In genomic region chr14:28984276-28984675, GRCm38 (mm10) we compare ENCODE assay signal across 28 mouse cellular contexts. TPM values are rescaled to one million over a fixed set of nuclear protein-coding genes. Genes with fewer than 3 reads are reported as not detected.
DNase-seq lines count a peak whose midpoint lies in the region; ATAC-seq lines count a peak whose summit lies in the region.
"Had no signal": no experiment of that assay in that cellular context is flagged by ENCODE, and none has a peak within 500 bp of the region (broad histone marks: within the 10 kb centered on the region; RNA-seq: fewer than 3 reads in every experiment).

No protein-coding gene starts in this region.

- DNase-seq in embryonic facial prominence, embryonic 10.5 days (ENCODE audit: low spot score), result no peak
- no peak for DNase-seq in midbrain, embryonic 10.5 days (ENCODE audit: low spot score)
- DNase-seq in midbrain, embryonic 11.5 days (ENCODE audit: low spot score, missing footprints), result no peak
- DNase-seq in adrenal gland, adult 2 months, result peak; percentile 83
- peak; percentile 11 for DNase-seq in lung, postnatal 36 days
- DNase-seq in embryo, embryonic 10 days (ENCODE audit: low spot score), result no peak
- no peak for DNase-seq in kidney, adult 11 months
- DNase-seq: B cell, adult 2 months; cerebellum, adult 9-11 months; kidney, postnatal 25 days; layer of hippocampus, postnatal 36 days; liver, postnatal 0 days; right cerebral cortex, adult 18-20 months; right cerebral cortex, postnatal 4 days; thymus, postnatal 25 days had no signal

- no peaks in the 10 kb centered on the region for H3K36me3 ChIP-seq in embryonic facial prominence, embryonic 13.5 days
- H3K36me3 ChIP-seq in embryonic facial prominence, embryonic 10.5 days (replicated peaks), result no peaks in the 10 kb centered on the region
- H3K36me3 ChIP-seq in midbrain, embryonic 10.5 days, result no peaks in the 10 kb centered on the region
- no peaks in the 10 kb centered on the region for H3K36me3 ChIP-seq in midbrain, embryonic 11.5 days (ENCODE audit: control insufficient read depth, insufficient read depth, low read length)
- H3K36me3 ChIP-seq: G1E; heart, embryonic 10.5 days; midbrain, embryonic 12.5 days; neural tube, embryonic 15.5 days; stomach, embryonic 15.5 days had no signal

- 84% methylated on average over 2 of the region's 2 CpGs for WGBS in embryonic facial prominence, embryonic 13.5 days
- WGBS in embryonic facial prominence, embryonic 10.5 days, result 84% methylated on average over 2 of the region's 2 CpGs
- WGBS in midbrain, embryonic 10.5 days, result 90% methylated on average over 2 of the region's 2 CpGs
- WGBS in midbrain, embryonic 11.5 days, result 83% methylated on average over 2 of the region's 2 CpGs

- H3K4me1 ChIP-seq in embryonic facial prominence, embryonic 13.5 days, result peaks cover 28% of the 10 kb centered on the region; the same call in 1 of the 2 replicates
- peaks cover 9% of the 10 kb centered on the region for H3K4me1 ChIP-seq in embryonic facial prominence, embryonic 10.5 days
- H3K4me1 ChIP-seq in midbrain, embryonic 10.5 days, result peaks cover 9% of the 10 kb centered on the region
- H3K4me1 ChIP-seq in midbrain, embryonic 11.5 days (ENCODE audit: control insufficient read depth, insufficient read depth, low read length), result no peaks in the 10 kb centered on the region
- H3K4me1 ChIP-seq: neural tube, embryonic 15.5 days; stomach, embryonic 15.5 days had no signal

- H3K9me3 ChIP-seq in embryonic facial prominence, embryonic 13.5 days, result no peaks in the 10 kb centered on the region
- no peaks in the 10 kb centered on the region for H3K9me3 ChIP-seq in embryonic facial prominence, embryonic 10.5 days
- no peaks in the 10 kb centered on the region for H3K9me3 ChIP-seq in midbrain, embryonic 10.5 days (replicated peaks)
- no peaks in the 10 kb centered on the region for H3K9me3 ChIP-seq in midbrain, embryonic 11.5 days (ENCODE audit: control insufficient read depth, low read length)
- H3K9me3 ChIP-seq: heart, embryonic 10.5 days; midbrain, embryonic 12.5 days; neural tube, embryonic 15.5 days; stomach, embryonic 15.5 days had no signal

- H3K27ac ChIP-seq in embryonic facial prominence, embryonic 13.5 days, result peak overlapping the region; percentile 30; the same call in 1 of the 2 replicates
- H3K27ac ChIP-seq in embryonic facial prominence, embryonic 10.5 days (replicated peaks), result no peak overlapping the region
- H3K27ac ChIP-seq in midbrain, embryonic 10.5 days (replicated peaks), result 0 out of 2 replicates have a peak overlapping the region, but pooled peaks have one; percentile 1
- H3K27ac ChIP-seq in midbrain, embryonic 11.5 days (ENCODE audit: low read depth, low read length), result no peak overlapping the region
- H3K27ac ChIP-seq: heart, embryonic 10.5 days; layer of hippocampus, adult 2 months; midbrain, embryonic 12.5 days; neural tube, embryonic 15.5 days; stomach, embryonic 15.5 days had no signal

- no peak for ATAC-seq in embryonic facial prominence, embryonic 13.5 days (ENCODE audit: insufficient number of reproducible peaks, insufficient read depth, low FRiP score, low TSS enrichment, low read depth)
- no peak for ATAC-seq in midbrain, embryonic 11.5 days (ENCODE audit: low FRiP score)
- ATAC-seq: hindbrain, embryonic 16.5 days; intestine, embryonic 16.5 days; liver, postnatal 0 days had no signal

- H3K4me2 ChIP-seq in embryonic facial prominence, embryonic 13.5 days, result no peak overlapping the region
- no peak overlapping the region for H3K4me2 ChIP-seq in midbrain, embryonic 11.5 days
- H3K4me2 ChIP-seq: midbrain, embryonic 12.5 days; neural tube, embryonic 15.5 days; stomach, embryonic 15.5 days had no signal

- H3K9ac ChIP-seq in embryonic facial prominence, embryonic 13.5 days, result no peak overlapping the region
- no peak overlapping the region for H3K9ac ChIP-seq in midbrain, embryonic 11.5 days (ENCODE audit: low read length)
- H3K9ac ChIP-seq: liver, postnatal 0 days; midbrain, embryonic 12.5 days; neural tube, embryonic 15.5 days; stomach, embryonic 15.5 days had no signal

- H3K4me3 ChIP-seq in embryonic facial prominence, embryonic 13.5 days, result no peak overlapping the region
- H3K4me3 ChIP-seq in embryonic facial prominence, embryonic 10.5 days, result no peak overlapping the region
- no peak overlapping the region for H3K4me3 ChIP-seq in midbrain, embryonic 10.5 days
- H3K4me3 ChIP-seq in midbrain, embryonic 11.5 days (ENCODE audit: low read depth, low read length), result no peak overlapping the region
- H3K4me3 ChIP-seq: heart, embryonic 10.5 days; layer of hippocampus, adult 2 months; midbrain, embryonic 12.5 days; neural tube, embryonic 15.5 days; stomach, embryonic 15.5 days had no signal

- H3K27me3 ChIP-seq in embryonic facial prominence, embryonic 13.5 days, result no peaks in the 10 kb centered on the region
- H3K27me3 ChIP-seq in embryonic facial prominence, embryonic 10.5 days (replicated peaks; ENCODE audit: low read depth, poor library complexity, severe bottlenecking), result no peaks in the 10 kb centered on the region
- no peaks in the 10 kb centered on the region for H3K27me3 ChIP-seq in midbrain, embryonic 10.5 days (ENCODE audit: low read depth, poor library complexity, severe bottlenecking)
- H3K27me3 ChIP-seq in midbrain, embryonic 11.5 days (ENCODE audit: control insufficient read depth, insufficient read depth, low read length), result no peaks in the 10 kb centered on the region
- H3K27me3 ChIP-seq: CH12.LX; midbrain, embryonic 12.5 days; neural tube, embryonic 15.5 days; stomach, embryonic 15.5 days had no signal

RNA-seq across cellular contexts. Expression of gene Lrtm1, which starts 33.7 kb away (rescaled TPM):
- 0.79 and 0.88 TPM in 2 replicates for polyA plus RNA-seq in embryonic facial prominence, embryonic 13.5 days (2015; fragmentation: Nextera tagmentation; extraction: Ambion mirVana)
- 0.16 and 0.44 TPM in 2 replicates for polyA plus RNA-seq in embryonic facial prominence, embryonic 10.5 days (2016; fragmentation: Nextera tagmentation; extraction: Ambion mirVana)
- polyA plus RNA-seq in midbrain, embryonic 10.5 days (2016; fragmentation: Nextera tagmentation; extraction: Ambion mirVana), result 17.5 and 27.2 TPM in 2 replicates
- polyA plus RNA-seq in midbrain, embryonic 11.5 days (2014; fragmentation: Nextera tagmentation; extraction: Ambion mirVana), result 5.8 and 6.2 TPM in 2 replicates
- under 1 TPM; 0.17 to 0.29 TPM for total RNA-seq in adrenal gland, adult 2 months (2021)
- polyA plus RNA-seq in adrenal gland, adult 2 months (2012; rRNA removed), result 0.03 and 0.15 TPM in 2 replicates
- total RNA-seq: CH12.LX; granulocyte monocyte progenitor cell, adult 5-6 weeks; hematopoietic stem cell, adult 5-6 weeks; layer of hippocampus, adult 2 months; layer of hippocampus, postnatal 36 days; left cerebral cortex, postnatal 10 days had no signal
- polyA plus RNA-seq: G1E; intestine, embryonic 16.5 days had no signal

Comparison
In these comparisons a context has a peak if more than half of its experiments do, and no peak if none do; other contexts are left out.
1. H3K27ac ChIP-seq: peak in embryonic facial prominence, embryonic 13.5 days (single experiment) and midbrain, embryonic 10.5 days (single experiment); none in embryonic facial prominence, embryonic 10.5 days (single experiment) and midbrain, embryonic 11.5 days (single experiment).
2. DNase-seq: peak in adrenal gland, adult 2 months (single experiment) and lung, postnatal 36 days (single experiment); none in embryonic facial prominence, embryonic 10.5 days (single experiment), midbrain, embryonic 10.5 days (single experiment), midbrain, embryonic 11.5 days (single experiment), embryo, embryonic 10 days (single experiment) and kidney, adult 11 months (single experiment).